Mouse (Mus musculus) MN1 (cell line): ENCODE results near the gene C530008M17Rik.

Experiments
- DNase-seq: peaks from one replicate; pipeline ENCODE4 v3.0.0-alpha.2; 2016; ENCODE audit warnings: low spot score

C530008M17Rik gene

GRCm38 (mm10) chr5:76702646-76703045, 46.3 kb downstream of the C530008M17Rik start:
- no peak for DNase-seq

GRCm38 (mm10) chr5:76705307-76706173, 49.2 kb downstream of the C530008M17Rik start:
- no peak for DNase-seq

- DNase-seq, result no peak
These were observed 50.8 kb downstream of the C530008M17Rik start for GRCm38 (mm10) chr5:76707072-76707471.

GRCm38 (mm10) chr5:76708004-76708403, 51.7 kb downstream of the C530008M17Rik start:
- no peak for DNase-seq

GRCm38 (mm10) chr5:76713743-76714142, 57.4 kb downstream of the C530008M17Rik start:
- no peak for DNase-seq

- DNase-seq, result no peak
These were observed 63.6 kb downstream of the C530008M17Rik start for GRCm38 (mm10) chr5:76719954-76720353.

GRCm38 (mm10) chr5:76724878-76725277, 68.6 kb downstream of the C530008M17Rik start:
- no peak for DNase-seq

- no peak for DNase-seq
These were observed 70.3 kb downstream of the C530008M17Rik start for GRCm38 (mm10) chr5:76726518-76727103.

- no peak for DNase-seq
These were observed 76.8 kb downstream of the C530008M17Rik start for GRCm38 (mm10) chr5:76733055-76733641.

GRCm38 (mm10) chr5:76741463-76741862, 85.2 kb downstream of the C530008M17Rik start:
- no peak for DNase-seq

- no peak for DNase-seq
These were observed 85.8 kb downstream of the C530008M17Rik start for GRCm38 (mm10) chr5:76742076-76742475.

GRCm38 (mm10) chr5:76744737-76745209, 88.5 kb downstream of the C530008M17Rik start:
- no peak for DNase-seq

- DNase-seq, result no peak
These were observed 91.5 kb downstream of the C530008M17Rik start for GRCm38 (mm10) chr5:76747851-76748250.

GRCm38 (mm10) chr5:76752351-76752750, 96.0 kb downstream of the C530008M17Rik start:
- no peak for DNase-seq

- no peak for DNase-seq
These were observed 104.0 kb downstream of the C530008M17Rik start for GRCm38 (mm10) chr5:76760349-76760748.

GRCm38 (mm10) chr5:76762030-76762698, 105.9 kb downstream of the C530008M17Rik start:
- no peak for DNase-seq

GRCm38 (mm10) chr5:76763148-76763701, 106.9 kb downstream of the C530008M17Rik start:
- DNase-seq, result no peak

GRCm38 (mm10) chr5:76763731-76764130, 107.4 kb downstream of the C530008M17Rik start:
- no peak for DNase-seq

- DNase-seq, result no peak
These were observed 112.7 kb downstream of the C530008M17Rik start for GRCm38 (mm10) chr5:76769014-76769413.

GRCm38 (mm10) chr5:76769572-76769971, 113.3 kb downstream of the C530008M17Rik start:
- no peak for DNase-seq

GRCm38 (mm10) chr5:76771371-76771770, 115.1 kb downstream of the C530008M17Rik start:
- DNase-seq, result no peak

- DNase-seq, result no peak
These were observed 116.5 kb downstream of the C530008M17Rik start for GRCm38 (mm10) chr5:76772831-76773230.
